Mouse (Mus musculus): ENCODE measurements around the gene Otulin. TPM values are rescaled to one million over a fixed set of nuclear protein-coding genes. Genes with fewer than 3 reads are reported as not detected.

Otulin gene
- polyA plus RNA-seq, 1 experiment, result 26.0 TPM

DNA sequence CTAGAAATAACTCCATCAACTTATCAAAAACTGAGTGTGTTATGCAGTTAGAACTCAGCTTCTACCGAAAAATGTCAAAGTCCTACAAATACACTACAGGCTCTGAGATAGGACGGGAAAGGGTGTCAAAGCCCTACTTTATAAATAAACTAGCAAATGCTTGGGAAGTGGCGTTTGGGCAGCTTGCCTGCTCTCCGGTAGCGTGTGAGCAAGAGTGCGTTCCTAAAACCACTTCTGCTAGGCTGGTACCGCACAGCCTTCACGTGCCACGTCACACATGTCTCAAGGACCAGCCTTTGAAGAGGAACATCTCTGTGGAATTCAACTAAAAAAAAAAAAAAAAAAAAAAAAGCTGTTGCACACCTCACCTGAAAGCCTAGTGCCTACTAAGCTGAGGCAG, 127.3 kb downstream of the Otulin start:
- DNase-seq (ENCODE audit: low spot score), result no peak

DNA sequence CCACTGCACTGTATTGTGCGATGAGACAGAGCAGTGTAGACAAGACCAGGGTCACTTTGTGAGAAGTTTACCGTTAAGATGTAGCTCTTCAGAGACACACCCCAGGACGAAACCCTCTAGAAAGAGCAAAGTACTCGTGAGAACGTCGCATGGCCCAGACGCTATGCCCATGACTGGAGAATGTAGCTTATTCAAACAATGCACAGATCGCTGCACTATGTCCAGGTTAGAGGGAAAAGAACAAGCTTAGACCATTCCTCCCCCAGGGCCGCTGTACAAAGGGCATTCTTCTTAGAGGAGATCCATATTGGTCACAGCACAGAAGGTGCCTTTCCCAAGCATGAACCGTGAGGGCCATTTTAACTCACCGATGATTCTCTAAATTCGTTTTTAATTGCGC, 128.2 kb downstream of the Otulin start:
- DNase-seq (ENCODE audit: low spot score), result no peak

DNA sequence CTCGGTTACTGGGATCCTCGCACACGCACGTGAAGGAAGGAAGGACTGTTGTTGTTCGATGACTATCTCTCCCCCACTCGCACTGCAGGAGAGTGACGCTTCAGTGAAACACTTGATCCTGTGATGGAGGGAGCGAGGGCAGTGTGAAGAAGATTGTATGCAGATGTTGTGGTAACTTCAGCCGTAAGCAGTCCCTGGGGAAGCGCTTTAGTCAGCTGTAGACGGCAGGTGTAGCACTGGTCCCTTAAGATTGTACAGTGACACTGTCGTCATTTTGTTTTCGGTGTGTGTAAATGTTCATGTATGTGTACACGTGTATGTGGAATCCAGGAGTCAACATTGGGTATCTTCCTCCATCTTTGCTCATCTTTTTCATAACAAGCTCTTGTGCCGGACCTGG, 130.1 kb downstream of the Otulin start:
- no peak for DNase-seq (ENCODE audit: low spot score)

DNA sequence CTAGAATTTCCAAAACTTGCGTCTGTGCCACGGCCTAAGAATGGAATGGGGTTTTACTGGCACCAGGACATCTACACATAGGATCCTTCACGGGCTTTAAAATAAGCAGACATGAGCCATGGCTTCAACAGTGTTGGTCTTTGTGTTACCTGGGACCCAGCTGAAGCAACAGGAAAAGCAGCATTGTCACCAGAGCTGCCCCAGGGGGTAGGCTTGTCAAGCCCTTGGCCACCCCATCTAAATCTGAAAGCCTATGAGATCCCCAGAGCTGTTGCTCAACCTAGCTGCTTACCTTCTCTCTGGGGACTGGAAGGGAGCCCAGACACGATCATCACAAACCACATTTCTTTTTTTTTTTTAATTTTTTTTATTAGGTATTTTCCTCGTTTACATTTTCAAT, 132.4 kb downstream of the Otulin start:
- DNase-seq (ENCODE audit: low spot score), result no peak

DNA sequence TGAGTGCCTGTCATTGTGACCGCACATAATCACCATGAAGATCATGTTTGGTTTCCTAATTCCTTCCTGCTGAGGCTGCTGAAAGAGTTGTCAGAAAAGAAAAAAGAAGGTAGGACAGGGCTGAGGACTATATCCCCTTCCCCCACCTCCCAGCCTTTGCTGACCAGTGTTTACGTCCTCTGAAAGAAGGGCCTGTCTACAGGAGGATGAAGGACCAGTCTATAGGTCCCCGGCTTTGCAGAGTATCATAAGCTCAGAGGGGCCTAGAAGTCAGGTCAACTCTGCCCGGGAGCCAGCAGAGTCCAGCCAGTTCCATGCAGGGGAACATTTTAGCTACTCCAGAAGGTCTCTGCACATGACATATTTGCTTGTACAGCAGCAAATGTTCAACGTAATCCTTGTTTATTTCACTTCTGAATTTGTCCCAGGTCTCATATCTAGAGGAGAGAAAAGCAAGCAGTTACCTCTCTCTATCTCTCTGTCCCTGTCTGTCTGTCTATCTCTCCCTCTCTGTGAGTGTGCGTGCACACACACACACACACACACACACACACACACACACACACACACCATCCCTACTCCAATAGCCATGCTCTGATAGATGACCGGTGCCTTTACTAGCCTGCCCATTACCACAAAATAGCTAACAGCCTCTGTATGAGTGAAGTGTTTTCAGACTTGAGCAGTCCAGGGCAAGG, 133.0 kb downstream of the Otulin start:
- DNase-seq (ENCODE audit: low spot score), result no peak

DNA sequence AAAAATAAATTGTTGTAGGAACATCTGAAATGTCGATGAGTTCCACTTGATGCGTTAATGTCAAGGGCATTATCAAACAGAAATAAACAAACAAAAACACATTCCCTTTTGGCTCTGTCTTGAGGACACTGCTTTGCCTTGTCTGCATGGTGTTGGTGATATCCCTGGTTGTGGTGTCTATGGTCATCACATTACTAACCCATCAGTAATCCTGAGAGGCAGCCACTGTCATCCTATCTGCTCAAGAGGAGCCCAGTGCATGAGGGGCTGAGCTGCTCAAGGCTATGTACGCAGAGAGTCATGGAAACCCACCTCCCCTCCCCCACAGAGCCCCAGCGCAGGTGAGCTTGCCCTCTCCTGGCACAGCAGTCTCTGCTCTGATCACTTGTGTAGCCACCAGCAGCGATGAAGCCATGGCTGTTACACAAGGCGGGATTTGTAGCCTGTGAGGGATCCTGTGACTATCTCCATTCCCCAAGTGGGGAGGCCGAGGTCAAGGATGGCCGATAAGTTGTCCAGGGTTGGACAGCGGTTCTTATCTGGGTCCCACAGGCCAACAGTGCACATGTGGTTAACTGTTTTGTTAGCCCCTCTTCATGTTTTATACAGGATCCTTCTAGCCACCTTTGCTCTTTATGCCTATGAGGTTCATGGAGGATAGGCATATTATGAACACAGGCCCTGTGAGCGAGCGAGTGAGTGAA, 133.7 kb downstream of the Otulin start:
- DNase-seq (ENCODE audit: low spot score), result no peak

DNA sequence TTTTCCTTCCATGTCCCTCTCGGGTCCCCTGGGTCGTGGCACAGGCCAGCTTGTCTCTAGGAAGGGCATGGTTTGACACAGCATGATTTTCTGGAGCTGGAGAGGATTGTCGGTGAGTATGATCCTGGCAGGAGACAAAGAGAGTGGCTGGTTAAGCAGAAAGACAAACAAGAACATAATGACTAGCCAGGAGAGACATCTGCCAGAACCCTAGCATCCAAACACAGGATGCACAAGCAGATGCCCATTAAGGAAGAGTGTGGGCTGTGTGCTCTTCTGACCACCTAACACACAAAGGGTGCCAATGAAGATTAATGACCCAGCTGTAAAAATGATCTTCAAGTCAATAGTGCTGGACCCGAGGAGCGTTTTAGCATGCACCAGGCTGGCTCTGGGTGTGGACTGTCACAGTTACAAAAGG, 134.5 kb downstream of the Otulin start:
- DNase-seq (ENCODE audit: low spot score), result no peak

DNA sequence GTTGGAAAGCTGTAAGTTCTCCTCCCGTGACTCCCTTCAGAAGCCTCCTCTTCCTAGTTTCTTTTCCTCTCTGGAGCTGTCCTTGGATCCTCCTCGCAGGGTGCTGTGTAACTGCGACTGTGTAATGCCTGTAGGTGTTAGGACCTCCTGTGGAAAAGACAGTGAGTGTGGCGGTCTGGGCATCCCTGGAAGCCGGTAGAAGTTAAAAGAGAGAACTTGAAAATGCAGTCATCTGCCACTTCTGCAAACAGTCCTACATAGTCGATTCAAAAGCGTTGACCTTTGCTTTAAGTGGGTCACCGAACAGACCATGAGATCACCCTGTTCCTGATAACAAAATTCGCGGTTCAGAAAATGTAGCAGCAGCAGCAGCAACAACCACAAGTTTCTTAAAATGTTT, 137.0 kb downstream of the Otulin start:
- no peak for DNase-seq (ENCODE audit: low spot score)

DNA sequence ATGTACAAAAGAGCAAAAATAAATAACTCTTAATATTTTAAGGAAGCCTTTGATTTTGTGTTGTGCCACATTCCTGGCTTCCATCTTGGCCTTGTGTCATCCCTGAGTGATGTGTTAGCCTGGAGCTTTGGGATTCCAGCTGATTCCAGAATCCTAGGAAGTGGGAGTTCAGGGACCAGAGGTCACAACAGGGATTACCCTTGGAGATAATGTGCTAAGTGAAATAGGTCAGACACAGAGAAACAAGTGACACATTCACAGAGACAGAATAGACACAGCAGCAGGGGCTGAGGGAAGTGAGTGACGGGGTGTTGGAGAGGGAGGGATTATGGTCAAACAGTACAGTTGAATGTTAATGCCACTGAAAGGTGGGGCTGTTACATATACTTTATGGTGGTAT, 137.8 kb downstream of the Otulin start:
- no peak for DNase-seq (ENCODE audit: low spot score)

Other genes with a start within 250 kb of the Otulin start
- gene Ank, start 164.0 kb downstream of the Otulin start, polyA plus RNA-seq (2012; rRNA removed), result 53.4 and 62.1 TPM in 2 replicates
- 12.6 and 14.9 TPM in 2 replicates for gene Otulinl, start 50.9 kb upstream of the Otulin start, polyA plus RNA-seq (2012; rRNA removed)